Mouse (Mus musculus) kidney, embryonic 16.5 days (tissue): ENCODE measurements around the gene Cartpt. TPM values are rescaled to one million over a fixed set of nuclear protein-coding genes. Genes with fewer than 3 reads are reported as not detected.
"Not testable (repeated sequence)": the region's sequence is repeated elsewhere in the genome, so short reads cannot be mapped to it uniquely, and the experiment has no call there.

ENCODE experiments used
- ATAC-seq: fragments of 200-750 bp; cut with Nextera tagmentation; 2 replicates; pipeline ENCODE4 v1.8.0; 2017; ENCODE audit warnings: moderate TSS enrichment; ENCODE audit not compliant: low FRiP score, low TSS enrichment
- H3K27ac ChIP-seq: fragments of 300-500 bp; sonication (generic); 2 replicates; pipeline ENCODE4 v1.5.1; 2014; ENCODE audit warnings: low read length
- H3K27me3 ChIP-seq: fragments of 300-500 bp; sonication (generic); 2 replicates; pipeline ENCODE4 v1.6.1; 2014; ENCODE audit warnings: low read length, control low read depth, mixed read lengths; ENCODE audit not compliant: insufficient read depth
- H3K36me3 ChIP-seq: fragments of 300-500 bp; sonication (generic); 2 replicates; pipeline ENCODE4 v1.6.1; 2014; ENCODE audit warnings: low read length, control low read depth, mixed read lengths; ENCODE audit not compliant: insufficient read depth
- H3K4me1 ChIP-seq: fragments of 300-500 bp; sonication (generic); 2 replicates; pipeline ENCODE4 v1.6.1; 2014; ENCODE audit warnings: low read length, control low read depth, mixed read lengths; ENCODE audit not compliant: insufficient read depth
- H3K4me2 ChIP-seq: fragments of 300-500 bp; sonication (generic); replicated peaks from 2 replicates; pipeline ENCODE4 v1.6.1; 2014; ENCODE audit warnings: low read depth, low read length
- H3K4me3 ChIP-seq: fragments of 300-500 bp; sonication (generic); 2 replicates; pipeline ENCODE4 v1.5.1; 2014; ENCODE audit warnings: mild to moderate bottlenecking, low read length
- H3K9ac ChIP-seq: fragments of 300-500 bp; sonication (generic); replicated peaks from 2 replicates; pipeline ENCODE4 v1.6.1; 2014; ENCODE audit warnings: low read length
- H3K9me3 ChIP-seq: fragments of 300-500 bp; sonication (generic); 2 replicates; pipeline ENCODE4 v1.6.1; 2016; ENCODE audit warnings: low read length, control low read depth
- WGBS: fragments of 180-500 bp; shearing (Covaris S2); extraction: QIAGEN DNeasy Blood & Tissue Kit; methylation state at CpG from one replicate; pipeline ENCODE4 v1.1.7; 2014; 5-methylcytosine and 5-hydroxymethylcytosine counted together
- polyA plus RNA-seq: library from polyadenylated mRNA; unstranded; fragments of >200 nt; fragmentation: Nextera tagmentation; extraction: Ambion mirVana; gene quantifications from 2 replicates; pipeline ENCODE4 v1.2.1, GENCODE M21; 2015

Cartpt gene
- polyA plus RNA-seq, 1 experiment from 2014 or later: 0.92 TPM

DNA sequence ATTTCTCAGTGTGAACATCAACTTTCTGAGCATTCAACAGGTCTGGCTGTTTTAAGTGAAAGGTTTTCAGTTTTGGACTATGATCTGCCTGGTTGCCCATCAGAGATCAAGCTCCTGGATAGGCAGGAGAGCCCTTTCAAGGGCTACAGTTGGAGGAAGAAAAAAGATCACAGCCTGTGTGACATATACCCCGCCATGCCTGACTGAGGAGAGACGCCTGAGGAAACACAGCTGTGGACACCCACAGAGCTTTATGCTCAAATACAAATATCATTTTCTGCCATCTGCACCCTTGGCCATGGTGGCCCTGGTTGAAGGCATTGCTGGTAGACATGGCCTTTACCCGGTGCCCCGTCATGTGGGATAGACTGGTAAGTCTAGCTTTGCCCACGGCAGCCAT lies 14.7 kb upstream of the Cartpt start:
- Histone ChIP-seq H3K4me2 (no peak overlapping the region), H3K4me1 (0 out of 2 replicates have a peak, but pooled peaks cover 9% of the 10 kb centered on the region), H3K27ac (no peak overlapping the region), H3K9ac (no peak overlapping the region), H3K4me3 (no peak overlapping the region), H3K27me3 (no peaks in the 10 kb centered on the region), H3K36me3 (no peaks in the 10 kb centered on the region), H3K9me3 (no peaks in the 10 kb centered on the region)
- WGBS: 51% methylated on average over 5 of the region's 5 CpGs
- peak; percentile 19; the same call in 1 of the 2 replicates for ATAC-seq

DNA sequence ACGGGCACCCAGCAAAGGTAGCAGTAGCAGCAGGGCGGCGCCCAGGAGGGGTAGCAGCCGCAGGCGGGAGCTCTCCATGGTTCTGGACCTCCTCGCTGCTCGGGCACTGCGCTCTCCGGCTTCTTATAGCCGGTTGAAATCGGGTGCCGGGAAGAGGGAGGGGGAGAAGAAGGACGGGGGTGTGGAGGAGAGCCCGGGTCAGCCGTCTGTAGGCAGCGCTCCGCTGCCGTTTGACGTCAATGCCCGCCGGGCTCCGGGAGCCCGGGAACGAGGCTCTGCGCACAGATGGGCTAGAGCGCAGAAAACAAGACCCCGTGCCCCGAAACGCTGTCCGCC lies 366 bp downstream of the Cartpt start:
- H3K36me3 ChIP-seq: no peaks in the 10 kb centered on the region
- H3K4me1 ChIP-seq: peaks cover 11% of the 10 kb centered on the region; the same call in 1 of the 2 replicates
- peak overlapping the region; percentile 45 for H3K4me2 ChIP-seq
- no peaks in the 10 kb centered on the region for H3K9me3 ChIP-seq
- no peak overlapping the region for H3K27ac ChIP-seq
- 0% methylated on average over 30 of the region's 30 CpGs for whole genome bisulfite sequencing
- peaks cover 41% of the 10 kb centered on the region for H3K27me3 ChIP-seq
- peak; percentile 92 for ATAC-seq
- H3K9ac ChIP-seq: no peak overlapping the region
- H3K4me3 ChIP-seq: peak overlapping the region; percentile 26

DNA sequence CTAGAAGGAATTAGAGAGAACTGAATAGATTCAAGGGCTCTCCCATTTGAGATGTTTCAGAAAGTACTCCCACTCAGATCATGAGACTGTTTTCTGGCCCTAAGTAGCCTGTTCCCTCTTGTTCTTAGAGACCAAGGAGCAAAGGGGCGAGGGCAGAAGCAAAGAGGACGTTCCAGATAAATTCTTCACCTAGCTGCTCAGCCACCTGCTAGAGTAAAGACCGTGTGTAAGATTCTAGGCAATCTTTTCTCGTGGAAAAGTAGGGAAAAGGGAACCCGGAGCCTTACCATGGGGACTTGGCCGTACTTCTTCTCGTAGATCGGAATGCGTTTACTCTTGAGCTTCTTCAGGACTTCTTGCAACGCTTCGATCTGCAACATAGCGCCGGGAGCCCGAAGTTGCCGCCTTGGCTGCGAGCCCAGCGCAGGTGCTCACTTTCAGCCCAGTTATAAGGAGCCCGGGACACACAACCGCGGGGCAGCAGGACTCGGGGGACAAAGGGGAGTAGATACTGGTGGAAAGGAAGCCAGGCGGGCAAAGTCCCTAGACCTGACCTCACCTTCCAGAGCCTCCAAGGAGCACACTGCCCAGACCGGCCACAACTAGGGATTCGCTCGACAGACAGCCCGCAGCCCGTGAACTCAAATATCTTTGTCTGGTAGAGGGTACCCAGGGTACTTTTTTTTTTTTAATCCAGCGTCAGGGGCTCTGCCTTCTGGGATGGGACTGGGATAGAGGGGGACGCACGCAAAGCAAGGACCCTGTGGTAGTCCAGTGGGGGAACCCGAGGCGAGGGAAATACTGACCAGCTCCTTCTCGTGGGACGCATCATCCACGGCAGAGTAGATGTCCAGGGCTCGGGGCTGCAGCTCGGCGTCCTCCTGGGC lies 978 bp downstream of the Cartpt start:
- Histone ChIP-seq H3K36me3 (no peaks in the 10 kb centered on the region), H3K27ac (no peak overlapping the region), H3K9ac (no peak overlapping the region), H3K4me3 (peak overlapping the region; percentile 11; the same call in 1 of the 2 replicates), H3K4me2 (peak overlapping the region; percentile 45), H3K9me3 (no peaks in the 10 kb centered on the region), H3K4me1 (peaks cover 11% of the 10 kb centered on the region; the same call in 1 of the 2 replicates), H3K27me3 (peaks cover 41% of the 10 kb centered on the region)
- 6% methylated on average over 38 of the region's 38 CpGs for WGBS
- ATAC-seq: no peak

DNA sequence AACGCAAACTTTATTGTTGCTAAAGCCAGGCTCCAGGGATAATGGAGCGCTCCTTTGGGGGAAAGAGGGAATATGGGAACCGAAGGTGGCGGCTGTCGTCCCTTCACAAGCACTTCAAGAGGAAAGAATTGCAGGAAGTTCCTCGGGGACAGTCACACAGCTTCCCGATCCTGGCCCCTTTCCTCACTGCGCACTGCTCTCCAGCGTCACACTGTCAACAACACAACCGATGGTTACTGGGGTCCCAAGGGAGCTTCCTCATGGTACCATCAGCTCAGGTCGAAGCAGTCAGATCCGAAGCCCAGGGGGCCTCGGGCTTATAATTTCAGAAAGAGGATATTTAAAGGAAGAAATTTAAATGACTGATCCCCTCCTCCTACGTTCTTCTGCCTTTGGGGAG lies 2.1 kb downstream of the Cartpt start:
- H3K4me3 ChIP-seq: no peak overlapping the region
- H3K4me2 ChIP-seq: no peak overlapping the region
- no peaks in the 10 kb centered on the region for H3K36me3 ChIP-seq
- no peaks in the 10 kb centered on the region for H3K9me3 ChIP-seq
- peaks cover 41% of the 10 kb centered on the region for H3K27me3 ChIP-seq
- H3K9ac ChIP-seq: no peak overlapping the region
- 23% methylated on average over 14 of the region's 14 CpGs for WGBS
- H3K27ac ChIP-seq: no peak overlapping the region
- ATAC-seq: no peak
- H3K4me1 ChIP-seq: peaks cover 11% of the 10 kb centered on the region; the same call in 1 of the 2 replicates

DNA sequence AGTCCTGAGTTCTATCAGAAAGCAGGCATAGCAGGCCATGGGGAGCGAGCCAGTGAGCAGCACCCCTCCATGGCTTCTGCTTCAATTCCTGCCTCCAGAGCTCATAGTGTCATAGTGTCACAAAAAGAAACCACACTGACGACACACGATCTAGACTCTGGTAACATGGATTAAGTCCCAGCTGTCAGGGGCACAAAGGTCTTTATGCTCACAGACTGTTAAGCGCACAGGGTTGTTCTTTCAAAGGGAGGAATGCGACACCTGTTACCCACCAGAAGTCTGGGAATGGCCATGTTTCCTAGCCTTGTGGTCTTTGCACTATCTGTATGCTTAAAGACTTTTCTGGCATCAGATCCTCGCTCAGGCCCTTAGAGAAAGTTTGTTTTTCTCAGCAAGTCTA lies 15.3 kb downstream of the Cartpt start:
- 60% methylated on average over 6 of the region's 6 CpGs for WGBS
- no peaks in the 10 kb centered on the region for H3K27me3 ChIP-seq
- no peak overlapping the region for H3K4me3 ChIP-seq
- H3K27ac ChIP-seq: no peak overlapping the region
- H3K4me1 ChIP-seq: no peaks in the 10 kb centered on the region
- H3K4me2 ChIP-seq: no peak overlapping the region
- H3K9me3 ChIP-seq: no peaks in the 10 kb centered on the region
- ATAC-seq: no peak
- no peaks in the 10 kb centered on the region for H3K36me3 ChIP-seq
- H3K9ac ChIP-seq: no peak overlapping the region

DNA sequence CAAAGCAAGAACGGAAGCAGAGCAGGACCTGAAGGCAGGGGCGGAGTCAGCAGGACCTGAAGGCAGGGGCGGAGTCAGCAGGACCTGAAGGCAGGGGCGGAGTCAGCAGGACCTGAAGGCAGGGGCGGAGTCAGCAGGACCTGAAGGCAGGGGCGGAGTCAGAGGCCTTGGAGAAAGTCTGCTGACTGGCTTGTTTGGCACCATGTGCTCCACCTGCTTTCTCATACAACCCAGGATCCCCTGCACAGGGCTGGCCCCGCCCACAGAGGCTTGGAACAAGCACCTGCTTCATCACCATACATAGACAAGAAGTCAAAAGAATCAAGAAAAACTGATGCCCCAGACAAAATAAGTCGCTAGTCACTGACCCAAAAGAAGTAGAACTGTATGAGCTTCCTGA lies 19.1 kb downstream of the Cartpt start:
- H3K27me3 ChIP-seq, H3K9ac ChIP-seq, H3K4me1 ChIP-seq, H3K36me3 ChIP-seq, H3K4me3 ChIP-seq, H3K9me3 ChIP-seq, H3K4me2 ChIP-seq, H3K27ac ChIP-seq, ATAC-seq: not testable (repeated sequence)
- 80% methylated on average over 8 of the region's 8 CpGs for WGBS

DNA sequence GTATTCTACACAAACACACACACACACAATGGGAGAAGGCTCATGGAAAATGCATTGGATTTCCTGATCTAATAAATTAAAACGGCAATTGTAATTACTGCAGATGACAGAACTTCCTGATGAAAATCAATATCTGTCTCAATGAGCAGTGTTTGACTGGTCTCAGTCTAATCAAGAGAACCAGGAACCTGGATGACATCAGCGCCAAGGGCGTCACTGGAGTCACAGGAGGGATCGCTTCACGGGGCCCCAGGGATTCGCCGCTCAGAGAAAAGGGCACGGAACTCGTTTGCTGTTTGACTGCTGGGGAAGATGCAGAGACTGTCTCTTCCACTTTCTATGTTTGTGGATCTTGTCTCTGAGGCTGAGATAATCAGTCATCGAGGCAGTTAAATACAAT lies 21.2 kb downstream of the Cartpt start:
- H3K9me3 ChIP-seq: no peaks in the 10 kb centered on the region
- no peaks in the 10 kb centered on the region for H3K27me3 ChIP-seq
- H3K4me3 ChIP-seq: no peak overlapping the region
- H3K27ac ChIP-seq: no peak overlapping the region
- no peaks in the 10 kb centered on the region for H3K36me3 ChIP-seq
- no peak overlapping the region for H3K9ac ChIP-seq
- no peak for ATAC-seq
- WGBS: 77% methylated on average over 10 of the region's 10 CpGs
- H3K4me1 ChIP-seq: no peaks in the 10 kb centered on the region
- no peak overlapping the region for H3K4me2 ChIP-seq

DNA sequence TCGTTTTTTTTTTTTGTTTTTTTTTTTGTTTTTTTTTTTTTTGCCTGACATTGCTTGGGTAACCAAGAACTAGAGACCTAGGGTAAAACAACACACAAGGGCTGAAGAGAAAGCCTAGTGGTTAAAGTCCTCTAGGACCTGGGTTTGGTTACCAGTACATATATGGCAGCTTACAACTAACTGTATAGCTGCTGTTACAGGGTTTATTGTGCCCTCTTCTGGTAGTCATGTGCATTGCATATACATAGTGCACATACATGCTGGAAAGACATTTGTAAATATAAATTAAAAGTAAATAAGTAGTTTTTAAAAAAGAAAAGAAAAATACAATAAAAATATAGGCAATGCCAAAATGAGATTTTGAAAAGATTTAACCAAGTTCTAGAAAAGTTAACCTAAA lies 28.8 kb downstream of the Cartpt start:
- ATAC-seq: no peak
- H3K27me3 ChIP-seq: no peaks in the 10 kb centered on the region
- H3K36me3 ChIP-seq: no peaks in the 10 kb centered on the region
- no peak overlapping the region for H3K4me2 ChIP-seq
- no peaks in the 10 kb centered on the region for H3K9me3 ChIP-seq
- H3K9ac ChIP-seq: no peak overlapping the region
- H3K4me1 ChIP-seq: no peaks in the 10 kb centered on the region
- H3K27ac ChIP-seq: no peak overlapping the region
- H3K4me3 ChIP-seq: no peak overlapping the region
- WGBS: 58% methylated on average over 1 of the region's 1 CpGs

DNA sequence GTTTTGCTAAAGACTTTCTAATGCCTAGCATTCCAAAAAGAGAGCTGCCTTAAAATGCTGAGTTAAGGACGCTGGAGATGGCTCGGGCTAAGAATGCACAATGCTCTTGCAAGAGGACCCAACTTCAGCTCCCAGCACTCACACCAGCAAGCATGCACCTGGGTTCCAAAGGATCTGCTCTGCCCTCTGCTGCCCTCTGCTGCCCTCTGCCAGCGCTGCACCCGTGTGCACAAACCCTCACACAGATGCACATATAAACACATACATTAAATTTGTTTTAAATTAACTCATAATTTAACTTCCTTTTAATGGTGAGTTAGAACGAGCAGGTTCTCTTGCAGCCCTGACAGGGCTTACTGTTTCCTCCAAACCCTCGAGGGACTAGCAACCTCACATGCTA lies 32.5 kb downstream of the Cartpt start:
- Histone ChIP-seq H3K27ac (no peak overlapping the region), H3K27me3 (no peaks in the 10 kb centered on the region), H3K9ac (no peak overlapping the region), H3K4me1 (no peaks in the 10 kb centered on the region), H3K4me2 (no peak overlapping the region), H3K9me3 (no peaks in the 10 kb centered on the region), H3K4me3 (no peak overlapping the region), H3K36me3 (no peaks in the 10 kb centered on the region)
- WGBS: 90% methylated on average over 6 of the region's 6 CpGs
- ATAC-seq: no peak

DNA sequence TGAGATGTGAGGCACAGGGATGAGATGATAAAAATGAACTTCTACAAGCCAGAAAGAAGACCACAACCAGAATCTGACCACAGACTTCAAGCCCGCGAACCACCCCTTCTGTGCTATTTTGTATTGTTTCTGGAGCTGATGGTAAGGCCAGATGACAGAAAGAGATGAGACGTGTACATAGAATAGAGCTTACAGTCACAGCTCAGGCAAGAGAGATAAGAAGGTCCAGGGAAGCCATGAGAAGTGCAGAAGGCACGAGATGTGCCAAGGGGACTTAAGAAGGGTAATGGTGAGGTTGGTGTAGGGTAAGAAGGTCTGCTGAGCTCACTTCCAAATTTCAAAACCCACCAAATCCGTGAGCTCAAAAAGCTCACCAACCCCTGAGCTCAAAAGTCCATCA lies 36.6 kb downstream of the Cartpt start:
- H3K4me3 ChIP-seq: no peak overlapping the region
- H3K9ac ChIP-seq: no peak overlapping the region
- no peak overlapping the region for H3K27ac ChIP-seq
- no peaks in the 10 kb centered on the region for H3K4me1 ChIP-seq
- ATAC-seq: no peak
- peaks cover 2% of the 10 kb centered on the region; the same call in 1 of the 2 replicates for H3K9me3 ChIP-seq
- no peak overlapping the region for H3K4me2 ChIP-seq
- no peaks in the 10 kb centered on the region for H3K27me3 ChIP-seq
- H3K36me3 ChIP-seq: no peaks in the 10 kb centered on the region
- 86% methylated on average over 5 of the region's 5 CpGs for WGBS
